Mouse (Mus musculus): ENCODE measurements at regions not wholly inside any gene's neighbourhood (a gene's known extent, or its start where the extent isn't known, plus 50 kb on each side); places are given as distances from the start of the nearest gene placed in this dataset.

DNA sequence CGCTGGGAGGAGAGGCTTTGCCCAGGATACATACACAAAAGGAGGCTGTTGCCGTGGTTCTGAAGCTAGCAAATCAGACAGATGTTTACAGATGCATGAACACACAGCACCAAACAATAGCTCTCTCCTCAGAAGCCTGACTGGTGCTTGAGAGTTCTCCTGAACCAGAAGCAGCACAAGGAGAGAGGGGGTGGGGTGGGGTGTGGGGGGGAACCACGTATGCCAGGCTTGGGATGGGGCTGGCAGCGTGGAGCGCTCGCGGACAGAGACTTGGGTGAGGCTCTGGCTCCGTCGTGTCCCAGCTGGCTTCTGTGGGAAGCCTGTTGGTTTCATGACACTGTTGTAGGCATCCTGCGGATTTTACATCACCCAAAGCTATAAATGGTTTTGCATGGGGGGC, 55.1 kb upstream of the Acbd6 start:
- TF ChIP-seq CTCF (IDR thresholded peaks at IDR 0.05; ENCODE audit: low read depth) (no peak), EP300 (optimal IDR thresholded peaks at IDR 0.05) (no peak)
